Mouse (Mus musculus) gastrocnemius, postnatal 25 days (tissue): ENCODE results near the gene Bud23. TPM values are rescaled to one million over a fixed set of nuclear protein-coding genes. Genes with fewer than 3 reads are reported as not detected.
A peak's percentile ranks its signal among the peaks of the same experiment; 100 is the strongest.
"Not testable (repeated sequence)": the region's sequence is repeated elsewhere in the genome, so short reads cannot be mapped to it uniquely, and the experiment has no call there.

Experiments used
- DNase-seq: peaks from one replicate; pipeline ENCODE4 v3.0.0; 2022
- total RNA-seq, 2 experiments: library from RNA; stranded (reverse); gene quantifications; 1 replicate in 1 of 2; 2 replicates in 1 of 2; pipeline ENCODE4 v1.2.3; 2021

Gene Bud23
- total RNA-seq, 2 experiments from 2014 or later, result 21.7 to 27.4 TPM

DNA sequence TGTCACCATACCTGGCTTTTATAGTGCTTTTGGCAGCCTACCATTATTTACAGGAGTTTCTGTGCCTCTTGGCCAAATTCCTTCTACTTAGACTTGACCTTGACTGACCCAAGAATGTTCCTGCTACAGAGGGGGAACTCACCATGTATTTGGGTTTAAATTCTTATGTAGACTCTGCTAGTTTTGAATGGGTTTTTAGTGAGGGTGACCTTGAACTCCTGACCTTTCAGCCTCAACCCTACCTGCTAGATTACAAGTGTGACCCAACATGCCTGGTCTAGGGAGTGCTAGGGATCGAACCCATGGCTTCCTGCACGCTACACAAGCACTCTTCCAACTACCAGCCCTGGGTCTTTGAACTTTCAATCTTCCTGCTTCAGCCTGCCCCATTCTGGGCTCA is 7.3 kb upstream of the Bud23 start:
- DNase-seq, result no peak

DNA sequence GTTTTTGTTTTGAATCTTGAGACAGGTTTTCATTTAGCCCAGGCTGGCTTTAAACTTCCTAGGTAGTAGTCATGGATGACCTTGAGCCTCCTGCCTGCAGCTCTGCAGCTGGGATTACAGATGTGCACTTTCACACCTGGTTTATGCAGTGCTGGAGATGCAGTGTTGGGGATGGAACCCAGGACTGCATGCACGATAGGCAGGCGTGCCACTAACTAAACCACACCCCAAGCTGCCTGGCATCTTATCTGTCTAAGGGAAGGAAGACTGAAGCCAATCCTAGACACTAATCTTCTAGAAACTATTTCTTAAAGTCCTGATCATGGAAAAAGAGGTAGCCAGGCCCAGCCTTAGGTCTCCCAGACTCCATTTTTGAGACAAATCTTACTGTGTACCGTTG is 5.7 kb upstream of the Bud23 start:
- no peak for DNase-seq

DNA sequence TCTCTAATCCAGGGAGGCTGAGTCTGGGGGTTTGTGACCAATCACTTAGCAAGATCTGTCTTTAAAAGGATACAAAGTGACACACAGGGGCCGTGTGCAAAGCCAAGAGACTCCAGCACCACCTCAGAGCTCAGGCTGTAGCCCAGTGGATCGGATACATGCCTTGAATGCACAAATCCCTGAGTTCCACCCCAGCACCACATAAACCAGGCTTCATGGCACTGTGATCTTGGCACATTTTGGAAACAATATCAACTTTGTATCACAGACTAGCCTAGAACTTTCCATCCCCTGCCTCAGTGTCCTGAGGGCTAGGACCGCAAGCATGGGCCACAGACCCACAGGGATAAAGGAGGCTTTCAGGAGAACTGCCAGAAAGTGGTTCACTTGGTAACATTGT is 1.2 kb upstream of the Bud23 start:
- DNase-seq, result no peak

DNA sequence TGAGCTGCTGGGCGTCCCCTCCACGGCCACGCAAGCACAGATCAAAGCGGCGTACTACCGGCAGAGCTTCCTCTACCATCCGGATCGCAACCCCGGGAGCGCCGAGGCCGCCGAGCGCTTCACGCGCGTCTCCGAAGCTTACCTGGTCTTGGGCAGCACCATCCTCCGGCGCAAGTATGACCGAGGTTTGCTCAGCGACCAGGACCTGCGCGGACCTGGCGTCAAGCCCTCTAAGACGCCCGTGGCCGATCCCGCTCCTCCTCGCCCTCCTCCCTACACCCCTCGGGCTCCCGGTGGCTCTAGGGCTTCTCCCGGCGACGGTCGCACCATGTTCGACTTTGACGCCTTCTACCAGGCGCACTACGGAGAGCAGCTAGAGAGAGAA is 385 bp downstream of the Bud23 start:
- DNase-seq, result no peak

DNA sequence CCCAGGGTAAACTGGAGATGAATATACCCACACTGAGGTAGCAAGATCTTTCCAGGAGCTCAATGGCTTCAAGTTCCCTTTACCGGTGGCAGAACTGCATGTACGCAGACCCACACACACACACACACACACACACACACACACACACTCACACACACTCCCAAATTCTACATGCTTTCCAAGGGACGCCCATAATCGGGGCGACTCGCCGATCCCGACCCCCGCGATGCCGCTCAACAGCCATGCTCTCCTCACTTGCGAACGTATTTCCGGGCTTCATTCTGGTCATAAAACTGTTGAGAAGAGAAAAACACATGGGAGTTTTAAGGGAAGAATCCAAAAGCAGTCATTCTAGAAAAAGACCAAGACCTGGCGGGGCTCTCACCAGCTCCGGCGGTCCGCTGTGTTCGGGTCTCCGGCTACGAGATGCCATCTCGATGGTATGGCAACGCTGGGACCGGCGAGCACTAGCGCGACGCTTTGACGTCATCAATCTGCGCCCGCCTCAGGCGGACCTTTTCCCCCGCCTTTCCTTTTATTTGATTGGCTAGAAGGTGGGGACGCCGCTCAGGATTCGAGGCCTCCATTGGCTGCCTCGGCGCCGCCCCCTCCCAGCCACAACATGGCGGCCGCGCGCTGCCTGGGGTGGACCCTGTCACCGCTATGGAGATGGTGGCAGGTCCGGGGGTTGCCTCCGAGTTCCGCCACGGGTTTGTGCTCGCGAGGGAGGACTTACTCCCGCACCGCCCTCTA is 954 bp downstream of the Bud23 start, which contains the start of gene Dnajc30:
Dnajc30 (plus strand) TSS at position 574 of the 753 bp plus-strand sequence.
- peak; percentile 94 for DNase-seq

DNA sequence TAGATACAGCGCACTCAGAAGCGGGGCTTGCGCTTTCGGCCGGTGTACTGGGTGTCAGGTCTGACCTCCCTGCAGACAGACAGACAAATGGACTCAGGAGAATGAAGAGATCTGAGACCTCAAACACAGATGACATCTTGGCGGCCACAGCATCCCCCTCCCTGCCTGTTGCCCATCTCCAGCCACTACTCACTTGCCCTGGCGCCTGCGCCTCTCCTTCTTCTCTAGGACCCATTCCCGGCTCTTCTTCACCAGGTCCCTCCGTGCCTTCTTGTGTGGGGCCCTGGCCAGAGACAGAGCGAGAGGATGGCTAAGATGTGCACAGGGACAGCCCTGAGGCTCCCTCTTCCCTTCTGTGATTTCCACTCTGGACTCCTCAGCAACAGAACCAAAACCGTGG is 11.4 kb downstream of the Bud23 start:
- DNase-seq, result no peak

DNA sequence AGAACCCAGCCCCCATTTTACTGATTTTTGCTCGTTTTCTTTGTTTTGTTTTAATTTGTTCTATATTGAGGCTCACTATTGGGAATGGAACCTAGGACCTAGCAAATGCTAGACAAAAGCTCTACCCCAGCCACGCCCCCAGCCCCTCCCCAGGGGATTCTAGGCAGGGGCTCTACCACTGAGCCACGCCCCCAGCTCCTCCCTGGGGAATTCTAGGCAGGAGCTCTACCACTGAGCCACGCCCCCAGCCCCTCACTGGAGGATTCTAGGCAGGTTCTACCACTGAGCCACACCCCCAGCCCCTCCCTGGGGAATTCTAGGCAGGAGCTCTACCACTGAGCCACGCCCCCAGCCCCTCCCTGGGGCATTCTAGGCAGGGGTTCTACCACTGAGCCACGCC is 15.5 kb downstream of the Bud23 start:
- DNase-seq, result not testable (repeated sequence)

DNA sequence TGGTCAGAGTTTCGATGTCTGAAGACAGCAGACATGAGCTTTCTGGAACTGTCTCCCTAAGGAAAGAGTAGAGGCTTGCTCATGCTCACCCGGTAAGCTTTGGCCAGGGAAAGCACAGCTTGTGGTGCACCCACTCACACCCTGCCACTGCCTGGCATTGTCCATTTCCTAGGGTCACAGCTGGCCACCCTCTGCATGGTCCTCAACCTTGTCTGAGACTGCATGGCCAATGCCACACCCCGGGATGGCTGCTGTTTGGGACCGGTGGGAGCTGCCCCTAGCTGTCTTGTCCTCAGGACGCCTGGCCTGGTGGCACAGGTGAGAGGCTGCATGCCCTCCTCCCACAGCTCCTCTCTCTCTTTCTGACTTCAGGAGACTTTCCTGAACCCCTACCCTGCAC is 16.2 kb downstream of the Bud23 start:
- no peak for DNase-seq

DNA sequence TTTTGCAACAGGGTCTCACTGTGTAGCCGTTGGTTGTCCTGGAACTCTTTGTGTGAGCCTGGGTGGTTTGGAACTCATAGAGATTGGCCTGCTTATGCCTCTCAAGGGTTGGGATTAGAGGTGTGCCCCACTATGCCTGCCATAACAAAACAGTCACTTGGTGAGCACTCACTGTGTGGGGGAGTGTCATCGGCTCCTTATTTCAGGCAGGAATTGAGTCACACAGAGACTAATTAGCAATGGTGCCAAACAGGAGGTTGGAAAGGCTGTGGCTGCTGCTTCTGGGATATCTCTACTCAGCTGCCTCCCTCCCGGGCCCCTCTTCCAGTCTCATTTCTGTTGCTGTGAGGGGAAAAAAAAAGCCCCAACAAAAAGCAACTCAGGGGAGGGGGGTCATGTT is 20.2 kb downstream of the Bud23 start:
- no peak for DNase-seq

DNA sequence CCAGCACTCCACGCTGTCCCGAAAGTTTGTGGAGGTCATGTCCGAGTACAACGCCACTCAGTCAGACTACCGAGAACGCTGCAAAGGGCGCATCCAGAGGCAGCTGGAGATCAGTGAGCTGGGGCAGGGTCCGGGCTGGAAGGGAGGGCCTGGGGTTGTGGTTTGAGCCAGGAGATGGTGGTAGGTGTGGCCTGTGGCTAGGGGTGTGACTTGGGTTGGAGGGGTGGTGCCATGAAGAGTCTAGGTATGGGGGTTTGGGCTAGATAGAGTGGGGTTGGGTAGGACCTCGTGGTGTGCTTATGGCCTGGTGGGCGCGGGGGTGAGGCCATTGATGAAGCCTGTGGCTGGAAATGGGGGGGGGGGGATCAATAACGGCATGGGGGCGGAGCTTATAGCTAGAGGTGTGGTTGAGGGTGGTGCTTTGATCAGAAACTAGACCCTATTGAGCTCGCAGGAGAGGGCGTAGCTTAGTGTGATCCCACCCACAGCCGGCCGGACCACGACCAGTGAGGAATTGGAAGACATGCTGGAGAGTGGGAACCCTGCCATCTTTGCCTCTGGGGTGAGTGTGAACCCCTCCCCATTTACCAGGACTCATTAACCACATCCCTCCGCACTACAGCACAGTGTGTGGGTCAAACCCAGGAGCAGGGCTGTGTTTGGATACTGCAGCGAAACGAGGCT is 22.5 kb downstream of the Bud23 start:
- no peak for DNase-seq

DNA sequence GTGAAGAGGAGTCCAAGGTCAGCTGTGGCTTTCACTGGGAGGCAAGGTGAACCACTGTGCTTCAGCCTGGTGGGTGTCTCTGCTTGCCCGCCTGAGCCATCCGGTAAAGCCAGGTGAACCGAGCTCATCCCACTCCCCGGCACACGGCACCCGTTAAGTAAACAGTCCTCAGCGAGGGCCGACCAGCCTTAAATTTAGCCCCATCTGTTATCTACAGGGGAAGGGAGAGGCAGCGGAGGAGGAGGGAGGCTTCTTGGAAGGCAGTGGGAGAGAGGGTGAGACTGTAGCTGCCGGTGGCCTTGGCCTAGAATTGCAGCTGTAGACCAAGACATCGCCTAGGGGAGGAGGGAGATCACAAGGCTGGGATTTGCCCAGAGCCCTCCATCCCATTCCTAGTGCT is 24.0 kb downstream of the Bud23 start:
- DNase-seq, result no peak

DNA sequence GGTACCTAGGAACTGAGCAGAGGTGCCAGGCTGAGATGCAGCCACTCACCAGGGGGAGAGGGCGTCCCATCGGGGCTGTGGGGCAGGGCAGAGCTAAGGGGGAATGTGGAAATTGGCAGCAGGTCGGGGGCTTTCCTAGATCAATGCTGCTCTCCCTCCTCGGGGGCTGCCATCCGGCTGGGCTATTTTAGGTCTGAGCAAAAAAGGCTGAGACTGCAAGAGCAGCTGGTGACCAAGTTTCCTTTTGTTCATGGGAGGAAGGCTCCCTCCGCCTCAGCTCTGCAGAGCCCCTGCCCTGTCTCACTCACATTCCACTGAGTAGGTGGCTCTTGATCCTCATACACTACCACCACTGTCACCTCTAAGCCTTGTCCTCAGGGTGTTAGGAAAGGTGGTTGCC is 24.7 kb downstream of the Bud23 start:
- no peak for DNase-seq

DNA sequence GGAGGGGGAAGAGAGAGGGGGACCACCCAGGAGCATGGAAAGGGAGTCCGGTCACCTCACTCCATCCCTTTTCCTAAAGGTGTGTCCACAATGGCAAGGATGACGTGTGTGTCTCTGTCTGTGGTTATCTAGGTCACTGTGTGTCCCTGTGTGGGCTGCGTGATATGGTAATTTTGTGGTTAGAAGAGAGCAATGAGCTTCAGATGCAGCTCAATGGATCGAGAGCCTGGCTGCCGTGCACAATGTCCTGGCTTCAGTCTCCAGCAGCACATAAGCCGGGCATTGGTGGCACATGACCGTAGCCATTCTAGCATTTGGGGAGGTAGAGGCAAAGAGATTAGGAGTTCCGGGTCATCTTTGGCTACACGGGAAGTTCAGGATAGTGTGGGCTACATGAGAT is 25.2 kb downstream of the Bud23 start:
- no peak for DNase-seq

DNA sequence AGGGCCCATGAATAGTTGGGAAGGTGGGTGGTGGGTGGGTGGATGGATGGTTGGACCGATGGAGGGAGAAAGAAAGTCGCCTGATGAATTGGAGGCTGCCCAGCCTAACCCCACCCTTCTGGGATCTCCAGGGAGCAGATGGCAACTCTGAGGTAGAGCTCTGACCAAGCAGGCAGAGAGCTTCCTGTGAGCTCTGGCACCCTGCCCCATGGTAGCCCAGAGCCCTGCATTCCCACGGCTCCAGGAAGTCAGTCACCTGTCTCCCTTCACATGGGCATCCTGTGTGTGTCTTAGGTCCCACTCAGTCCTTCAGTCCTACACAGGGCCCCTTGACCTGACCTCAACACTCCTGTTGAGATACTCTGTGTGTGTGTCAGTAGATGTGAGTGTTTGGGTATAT is 26.8 kb downstream of the Bud23 start:
- DNase-seq, result no peak

DNA sequence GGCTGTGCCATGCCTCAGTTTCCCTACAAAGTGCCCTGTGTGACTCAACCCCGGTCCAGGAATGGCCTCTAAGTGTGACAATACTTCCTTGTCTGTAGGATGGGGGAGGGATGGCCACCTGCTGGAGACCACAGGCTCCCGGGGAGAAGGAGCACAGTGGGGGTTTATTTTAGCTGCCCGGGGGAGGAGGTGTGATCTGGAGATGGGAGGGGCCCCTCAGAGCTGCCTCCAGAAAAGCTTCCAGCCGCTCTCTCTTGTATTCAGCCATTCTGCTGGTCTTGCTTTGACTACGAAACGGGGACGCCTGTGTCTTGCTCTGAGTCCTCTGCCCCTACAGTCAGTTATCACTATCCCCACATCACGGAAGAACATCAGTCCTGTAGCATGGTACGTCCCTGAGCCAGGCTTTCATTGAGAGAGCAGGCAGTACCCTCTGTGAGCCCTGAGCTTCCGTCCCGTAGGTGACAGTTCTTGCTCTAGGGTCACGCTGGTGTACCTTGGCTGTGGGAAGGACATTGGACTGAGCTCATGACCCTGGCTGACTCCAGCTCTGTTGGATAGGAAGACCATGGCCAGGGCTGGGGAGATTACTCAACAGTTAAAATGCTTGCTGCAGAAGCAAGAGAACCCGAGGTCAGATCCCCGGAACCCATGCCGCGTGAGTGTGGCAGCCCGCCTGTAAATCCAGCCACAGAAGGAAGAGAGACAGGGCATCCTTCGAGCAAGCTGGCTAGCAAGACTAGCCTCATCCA is 29.0 kb downstream of the Bud23 start:
- no peak for DNase-seq

DNA sequence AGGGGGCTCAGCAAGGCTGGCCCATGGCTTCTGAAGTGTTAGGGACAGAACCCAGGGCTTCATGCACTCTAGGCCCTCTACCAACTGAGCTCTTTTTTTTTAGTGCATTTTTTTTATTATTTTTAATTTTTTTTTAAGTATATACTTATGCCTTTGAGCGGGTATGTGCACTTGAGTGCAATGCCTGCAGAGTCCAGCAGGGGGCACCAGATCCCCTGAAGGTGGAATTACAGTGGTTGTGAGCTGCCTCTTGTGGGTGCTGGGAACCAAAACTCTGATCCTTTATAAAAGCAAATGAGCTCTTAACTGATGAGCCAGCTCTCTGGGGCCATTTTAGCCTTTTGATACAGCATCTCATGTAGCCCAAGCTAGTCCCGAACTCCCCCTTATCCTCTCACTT is 30.2 kb downstream of the Bud23 start:
- no peak for DNase-seq

DNA sequence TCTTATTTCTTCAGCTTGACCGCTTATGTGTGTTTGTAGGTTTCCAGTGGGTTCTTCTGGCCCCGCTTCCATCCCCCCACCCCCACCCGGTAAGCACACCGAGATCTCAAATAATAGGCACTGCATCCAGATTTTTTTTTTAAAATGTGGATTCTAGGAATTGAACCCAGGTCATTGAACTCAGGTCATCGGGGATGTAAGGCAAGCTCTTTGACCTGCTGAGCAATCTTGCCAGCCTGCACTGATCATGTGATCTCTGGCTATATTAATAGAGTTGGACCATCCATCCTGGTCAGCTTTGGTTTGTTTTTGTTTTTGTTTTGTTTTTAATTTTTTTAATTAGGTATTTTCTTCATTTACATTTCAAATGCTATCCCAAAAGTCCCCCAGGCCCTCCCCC is 32.2 kb downstream of the Bud23 start:
- no peak for DNase-seq

DNA sequence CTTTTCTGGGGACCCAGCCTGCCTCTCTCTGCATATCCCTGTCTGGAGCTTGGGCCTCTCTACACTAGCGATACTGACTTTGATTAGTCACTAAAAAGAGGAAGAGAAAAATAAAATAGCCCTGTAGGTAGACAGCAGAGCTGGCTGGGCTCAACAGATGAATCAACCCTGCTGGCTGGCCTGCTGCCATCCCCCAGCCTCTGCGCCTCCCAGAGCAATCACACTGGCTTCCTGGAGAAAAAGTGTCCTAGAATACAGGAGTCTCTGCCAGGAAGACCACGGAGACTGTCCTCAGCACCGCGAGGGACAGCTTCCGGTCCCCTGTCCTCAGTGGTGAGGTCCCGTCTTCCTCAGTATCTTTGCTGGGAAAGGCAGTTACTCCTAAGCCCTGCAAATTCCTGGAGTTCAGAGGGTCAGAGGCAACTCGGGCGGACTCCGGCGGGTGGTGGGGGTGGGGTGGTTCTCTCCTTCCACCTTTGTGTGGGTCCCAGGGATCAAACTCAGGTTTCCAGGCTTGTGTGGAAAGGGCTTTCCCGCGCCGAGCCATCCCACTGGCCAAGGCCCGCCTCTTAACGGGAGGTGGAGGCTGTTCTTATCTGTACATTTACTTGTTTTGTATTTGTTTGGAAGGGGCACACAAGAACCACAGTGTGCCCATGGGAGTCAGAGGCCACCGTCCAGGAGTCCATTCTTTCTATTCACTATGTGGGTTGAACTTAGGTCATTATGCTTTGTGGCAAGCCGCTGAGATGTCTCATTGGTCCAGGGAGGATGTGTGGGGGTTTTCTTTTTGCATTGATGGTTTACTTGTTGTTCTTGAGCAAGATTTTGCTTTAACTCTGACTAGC is 35.5 kb downstream of the Bud23 start:
- peak; percentile 30 for DNase-seq

DNA sequence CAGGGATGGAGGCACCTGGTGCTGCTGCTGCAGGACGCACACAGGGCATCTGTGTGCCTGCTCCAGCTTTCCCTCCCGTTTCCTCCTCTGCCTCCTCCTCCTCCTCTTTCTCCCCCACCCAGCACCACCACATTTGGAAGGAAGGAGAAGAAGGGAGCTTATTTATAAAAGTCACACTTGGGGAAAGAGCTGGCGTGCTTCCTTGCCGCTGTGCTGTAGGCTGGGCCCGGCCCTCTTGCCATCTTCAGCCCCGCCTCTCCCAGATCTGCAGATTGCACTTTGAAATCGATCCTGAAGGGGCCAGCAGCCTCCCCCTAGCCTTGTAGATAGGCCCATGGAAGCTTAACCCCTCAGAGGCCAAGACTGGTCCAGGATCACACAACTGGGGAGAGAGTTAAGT is 38.9 kb downstream of the Bud23 start:
- no peak for DNase-seq

DNA sequence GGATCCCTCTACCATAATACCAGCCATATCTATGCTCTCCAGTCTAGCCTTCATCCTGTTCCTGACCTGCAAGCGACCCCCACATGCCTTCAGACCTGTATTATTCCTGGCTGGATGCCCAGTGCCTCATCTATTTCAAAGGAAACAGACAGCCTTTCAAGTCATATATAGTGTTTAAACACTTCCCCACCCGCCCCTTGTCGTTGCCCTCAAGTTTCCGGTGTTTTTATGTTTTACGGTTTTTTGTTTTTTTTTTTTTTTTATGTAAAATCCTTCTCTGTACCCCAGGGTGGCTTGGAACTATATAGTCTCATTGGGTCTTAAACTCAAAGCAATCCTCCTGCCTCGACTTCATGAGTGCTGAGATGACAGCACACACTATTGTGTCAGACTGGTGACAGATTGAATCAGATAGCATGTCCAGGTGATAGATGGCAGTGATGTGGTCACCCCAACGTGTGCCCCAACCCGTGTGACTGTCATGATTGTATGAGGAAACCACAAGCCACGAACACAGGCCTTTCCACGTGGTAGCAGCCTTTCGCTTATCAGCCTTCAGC is 40.0 kb downstream of the Bud23 start:
- DNase-seq, result no peak

DNA sequence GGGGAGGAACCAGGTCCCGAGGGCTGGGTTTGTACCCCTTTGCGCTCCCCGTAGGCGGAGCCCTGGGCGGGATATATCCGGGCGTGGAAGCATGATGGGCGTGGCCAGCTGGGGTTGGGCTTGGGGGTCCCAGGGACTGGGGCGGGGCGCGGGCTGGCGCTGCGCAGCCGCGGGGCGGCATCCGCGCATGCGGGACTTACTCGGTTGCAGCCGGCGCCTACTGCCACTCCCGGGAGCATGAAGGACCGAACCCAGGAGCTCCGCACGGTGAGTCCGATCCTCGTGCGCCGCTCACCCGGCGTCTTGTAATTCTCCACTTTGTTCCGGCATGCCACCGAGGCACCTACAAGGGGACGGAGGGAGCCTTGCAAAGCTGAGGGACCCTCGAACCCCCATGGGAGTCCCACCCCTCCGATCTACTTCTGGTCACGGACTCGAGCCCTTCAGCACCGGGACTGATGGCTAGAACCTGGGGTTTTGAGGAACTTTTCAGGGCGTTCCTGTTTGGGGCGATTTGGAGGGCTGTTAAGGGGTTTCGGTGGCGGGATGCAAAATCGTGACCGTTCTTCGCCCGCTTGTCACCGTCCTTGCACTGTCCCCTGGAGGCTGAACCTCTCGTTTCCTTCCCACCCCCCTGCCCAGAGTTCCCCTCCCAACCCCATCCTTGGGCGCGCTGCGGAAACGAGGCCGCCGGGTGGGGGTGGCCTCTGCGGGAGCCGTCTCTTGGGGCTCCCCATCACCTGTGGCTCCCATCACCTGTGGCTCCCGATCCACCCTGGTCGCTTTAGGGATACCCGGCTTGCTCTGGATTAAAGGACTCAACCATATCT is 41.2 kb downstream of the Bud23 start, which contains the start of gene Stx1a:
Stx1a (plus strand) TSS at position 139 of the 830 bp plus-strand sequence.
- peak; percentile 87 for DNase-seq
